Mouse (Mus musculus) left cerebral cortex, postnatal 14 days (tissue): ENCODE measurements at regions not wholly inside any gene's neighbourhood (a gene's known extent, or its start where the extent isn't known, plus 50 kb on each side); places are given as distances from the start of the nearest gene placed in this dataset.
A peak's percentile ranks its signal among the peaks of the same experiment; 100 is the strongest.
"Not testable (repeated sequence)": the region's sequence is repeated elsewhere in the genome, so short reads cannot be mapped to it uniquely, and the experiment has no call there.

Experiments
- DNase-seq, 2 experiments: peaks; one replicate each; pipeline ENCODE4 v3.0.0; 2021 to 2022; ENCODE audit warnings: low spot score in 2 of 2, mixed read lengths in 1 of 2
- intact Hi-C: fragments of 180-260 bp; cut with DNase I; formaldehyde crosslinking; loops from one replicate; pipeline ENCODE4 v1.15.1; 2025

- DNase-seq: no peak
- intact Hi-C loops: no loop called here
Measured at GRCm38 (mm10) chr7:83438538-83439393, 146.0 kb upstream of the Tmc3 start.

- intact Hi-C loops: no loop called here
- DNase-seq: no peak
Measured at GRCm38 (mm10) chr7:83443596-83444278, 141.0 kb upstream of the Tmc3 start.

GRCm38 (mm10) chr7:83444279-83444615 is 140.5 kb upstream of the Tmc3 start:
- DNase-seq: no peak
- intact Hi-C loops: no loop called here

- intact Hi-C loops: no loop called here
- DNase-seq: peak in 1 of 2 experiments; percentile 9
Measured at GRCm38 (mm10) chr7:83445181-83445926, 139.4 kb upstream of the Tmc3 start.

- no peak for DNase-seq
- intact Hi-C loops: no loop called here
Measured at GRCm38 (mm10) chr7:83450346-83450745, 134.4 kb upstream of the Tmc3 start.

GRCm38 (mm10) chr7:83452309-83452708 is 132.4 kb upstream of the Tmc3 start:
- intact Hi-C loops: no loop called here
- no peak for DNase-seq

GRCm38 (mm10) chr7:83459520-83459919 is 125.2 kb upstream of the Tmc3 start:
- no peak for DNase-seq
- intact Hi-C loops: no loop called here

- peak; percentile 11 to 34 for DNase-seq
- intact Hi-C loops: no loop called here
Measured at GRCm38 (mm10) chr7:83467006-83467405, 117.7 kb upstream of the Tmc3 start.

- DNase-seq, intact Hi-C loops: not testable (repeated sequence)
Measured at GRCm38 (mm10) chr7:83469856-83470255, 114.9 kb upstream of the Tmc3 start.

GRCm38 (mm10) chr7:83471111-83471510 is 113.6 kb upstream of the Tmc3 start:
- intact Hi-C loops: no loop called here

GRCm38 (mm10) chr7:83474471-83474870 is 110.3 kb upstream of the Tmc3 start:
- DNase-seq: no peak
- intact Hi-C loops: no loop called here

More at GRCm38 (mm10) chr7:83471111-83471510, 113.6 kb upstream of the Tmc3 start:
- no peak for DNase-seq

- DNase-seq: peak in 1 of 2 experiments; percentile 7
- intact Hi-C loops: no loop called here
Measured at GRCm38 (mm10) chr7:83474986-83475385, 109.7 kb upstream of the Tmc3 start.

- intact Hi-C loops: no loop called here
- peak in 1 of 2 experiments; percentile 38 for DNase-seq
Measured at GRCm38 (mm10) chr7:83475438-83476160, 109.1 kb upstream of the Tmc3 start.

- intact Hi-C loops: no loop called here
- DNase-seq: no peak
Measured at GRCm38 (mm10) chr7:83476161-83476495, 108.6 kb upstream of the Tmc3 start.

- intact Hi-C loops: no loop called here
- no peak for DNase-seq
Measured at GRCm38 (mm10) chr7:83476861-83477260, 107.9 kb upstream of the Tmc3 start.

GRCm38 (mm10) chr7:83477661-83478121 is 107.0 kb upstream of the Tmc3 start:
- DNase-seq: peak in 1 of 2 experiments; percentile 15
- intact Hi-C loops: no loop called here

- intact Hi-C loops: no loop called here
- no peak for DNase-seq
Measured at GRCm38 (mm10) chr7:83481655-83482054, 103.1 kb upstream of the Tmc3 start.

- no peak for DNase-seq
- intact Hi-C loops: no loop called here
Measured at GRCm38 (mm10) chr7:83482254-83482653, 102.5 kb upstream of the Tmc3 start.

- no peak for DNase-seq
- intact Hi-C loops: no loop called here
Measured at GRCm38 (mm10) chr7:83482671-83483304, 101.9 kb upstream of the Tmc3 start.
